Mouse (Mus musculus): ENCODE results near the gene Pabpc5. TPM values are rescaled to one million over a fixed set of nuclear protein-coding genes. Genes with fewer than 3 reads are reported as not detected.

Pabpc5 gene
- total RNA-seq (2021), result not detected
- long read RNA-seq, experiment 1, result 0 reads
- long read RNA-seq, experiment 2, result 0 reads

GRCm38 (mm10) chrX:119927081-119927571 is at the start of gene Pabpc5:
Gene Pabpc5, plus strand, starts transcription at chrX:119927196.
- peak; percentile 41 for DNase-seq (ENCODE audit: low spot score)

DNA sequence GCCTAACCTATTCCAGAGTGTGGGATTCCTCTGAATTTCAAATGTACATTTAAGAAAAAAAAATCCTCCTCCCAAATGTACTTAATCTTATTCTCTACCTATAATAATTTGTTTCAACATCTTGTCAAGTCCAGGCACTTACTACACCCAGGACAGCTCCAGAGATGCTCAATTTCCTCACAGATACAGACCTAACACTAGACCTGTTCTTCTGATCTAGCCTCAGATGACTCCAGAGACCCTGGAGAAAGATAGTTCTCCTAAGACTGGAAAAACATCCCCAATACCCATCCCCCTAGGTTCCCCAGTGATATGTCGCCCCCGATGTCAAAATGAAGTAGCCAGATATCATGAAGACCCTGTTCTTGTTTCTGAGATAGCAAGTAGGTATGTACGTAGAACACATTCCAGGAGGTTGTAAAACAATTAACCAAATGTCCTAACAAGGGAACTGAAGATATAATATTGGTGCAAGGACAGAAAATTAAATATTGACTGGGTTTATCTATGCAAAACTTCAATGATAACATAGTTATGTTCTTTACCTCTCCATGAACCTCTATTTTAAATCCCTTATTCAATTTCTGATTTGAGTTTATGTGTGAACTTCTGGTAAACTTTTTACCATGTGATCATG is 39.9 kb upstream of the Pabpc5 start:
- DNase-seq (ENCODE audit: low spot score), result no peak

GRCm38 (mm10) chrX:119888326-119888920 is 38.6 kb upstream of the Pabpc5 start:
- no peak for DNase-seq (ENCODE audit: low spot score)

DNA sequence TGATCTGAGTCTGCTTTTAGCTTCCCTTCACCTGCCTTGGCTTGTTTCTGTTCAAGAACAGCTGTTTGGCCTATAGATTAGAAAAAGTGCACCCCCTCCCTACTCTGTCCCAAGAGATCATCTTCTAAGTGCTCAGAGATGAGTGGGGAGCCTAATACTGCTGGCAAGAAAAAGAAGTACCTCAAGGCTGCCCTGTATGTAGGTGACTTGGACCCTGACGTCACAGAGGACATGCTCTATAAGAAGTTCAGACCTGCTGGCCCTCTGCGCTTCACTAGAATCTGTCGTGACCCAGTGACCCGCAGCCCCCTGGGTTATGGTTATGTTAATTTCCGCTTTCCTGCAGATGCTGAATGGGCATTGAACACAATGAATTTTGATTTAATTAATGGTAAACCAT is 856 bp downstream of the Pabpc5 start:
- DNase-seq (ENCODE audit: low spot score), result no peak

Measured in gastrocnemius, adult 18-20 months (tissue).